Mouse (Mus musculus): Measurements from ENCODE around the gene Eif1ad. TPM values are rescaled to one million over a fixed set of nuclear protein-coding genes. Genes with fewer than 3 reads are reported as not detected.

The Eif1ad gene
- polyA plus RNA-seq (2015; fragmentation: Nextera tagmentation; extraction: Ambion mirVana) = 48.6 and 55.1 TPM in 2 replicates

DNA sequence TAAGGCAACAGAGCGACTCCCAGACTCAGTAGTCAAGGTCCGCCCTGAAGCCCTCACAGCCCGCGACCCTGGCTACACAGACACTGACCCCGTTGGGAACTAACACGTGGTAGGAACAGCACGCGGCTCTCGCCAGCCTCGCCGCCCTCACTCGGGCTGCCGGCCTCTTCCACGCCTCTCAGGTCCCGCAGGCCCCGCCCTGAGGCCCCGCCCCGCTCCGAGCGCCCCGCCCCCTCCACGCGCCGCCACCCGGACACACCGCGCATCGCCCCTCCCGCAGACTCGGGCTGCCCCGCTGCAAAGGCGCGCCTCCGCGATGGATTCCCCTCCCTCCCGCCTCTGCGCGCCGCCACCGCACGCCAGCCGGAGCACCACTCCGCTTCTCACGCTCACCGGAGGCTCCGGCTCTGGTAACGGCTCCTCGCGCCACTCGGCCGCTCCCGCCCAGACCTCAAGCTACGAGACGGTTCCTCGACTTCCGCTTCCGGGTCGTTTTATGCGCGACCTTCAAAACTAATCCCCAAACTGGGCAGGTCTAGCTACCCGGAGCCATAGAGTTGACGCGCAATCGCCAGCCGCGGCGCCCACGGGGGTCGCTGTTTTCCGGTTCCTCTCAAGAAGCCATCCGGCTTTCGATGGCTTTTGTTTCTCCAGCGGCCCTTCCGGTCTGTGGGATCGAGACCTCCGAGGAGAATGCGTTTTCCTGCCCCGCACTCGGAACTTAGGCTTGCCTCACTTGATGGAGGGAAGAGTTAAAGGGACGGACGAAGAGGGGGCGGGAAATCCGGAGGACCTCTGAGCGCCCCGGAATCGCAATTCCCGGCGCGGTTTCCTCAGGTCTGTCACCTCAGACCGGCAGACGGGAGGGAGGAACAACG, at the start of gene Eif1ad:
Gene Eif1ad (plus strand): TSS at position 567 of the 878 bp plus-strand sequence.
- Histone ChIP-seq H3K9ac (peak within 1 kb of the TSS; percentile 86), H3K36me3 (peaks cover 45% of the 10 kb centered on the region), H3K4me1 (peaks cover 24% of the 10 kb centered on the region), H3K4me3 (replicated peaks) (peak within 1 kb of the TSS; percentile 95), H3K27me3 (no peaks in the 10 kb centered on the region), H3K27ac (replicated peaks) (peak within 1 kb of the TSS; percentile 98), H3K9me3 (replicated peaks) (no peaks in the 10 kb centered on the region), H3K4me2 (replicated peaks) (peak within 1 kb of the TSS; percentile 90)
- peak; percentile 93 for ATAC-seq (ENCODE audit: insufficient number of reproducible peaks, low FRiP score, low TSS enrichment, low read depth)
- WGBS = under 1% methylated on average over 92 of the region's 92 CpGs

DNA sequence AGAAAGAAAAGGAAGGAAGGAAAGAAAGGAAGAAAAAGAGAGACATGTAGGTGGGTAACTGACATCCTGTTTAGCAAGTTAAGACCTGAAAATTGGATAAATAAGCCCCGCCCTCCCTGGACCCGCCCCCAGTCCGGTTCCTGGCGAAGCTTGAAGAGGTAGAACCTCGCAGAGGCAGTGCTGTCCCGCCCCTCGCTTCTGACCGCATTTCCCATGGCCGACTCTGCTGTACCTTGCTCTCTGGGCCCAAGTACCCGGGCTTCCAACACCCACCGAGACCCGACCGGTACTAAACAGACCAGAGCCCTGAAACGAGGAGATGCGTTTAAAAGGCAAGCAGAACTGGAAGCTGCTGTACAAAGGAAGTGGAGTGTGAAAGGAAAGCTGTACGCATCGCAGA, 42.7 kb upstream of the Eif1ad start:
- Histone ChIP-seq H3K4me1 (no peaks in the 10 kb centered on the region), H3K36me3 (no peaks in the 10 kb centered on the region), H3K27me3 (no peaks in the 10 kb centered on the region), H3K27ac (replicated peaks) (no peak overlapping the region), H3K4me2 (replicated peaks) (no peak overlapping the region), H3K4me3 (replicated peaks) (no peak overlapping the region), H3K9ac (no peak overlapping the region), H3K9me3 (replicated peaks) (no peaks in the 10 kb centered on the region)
- WGBS = 51% methylated on average over 17 of the region's 17 CpGs
- no peak for ATAC-seq (ENCODE audit: insufficient number of reproducible peaks, low FRiP score, low TSS enrichment, low read depth)

DNA sequence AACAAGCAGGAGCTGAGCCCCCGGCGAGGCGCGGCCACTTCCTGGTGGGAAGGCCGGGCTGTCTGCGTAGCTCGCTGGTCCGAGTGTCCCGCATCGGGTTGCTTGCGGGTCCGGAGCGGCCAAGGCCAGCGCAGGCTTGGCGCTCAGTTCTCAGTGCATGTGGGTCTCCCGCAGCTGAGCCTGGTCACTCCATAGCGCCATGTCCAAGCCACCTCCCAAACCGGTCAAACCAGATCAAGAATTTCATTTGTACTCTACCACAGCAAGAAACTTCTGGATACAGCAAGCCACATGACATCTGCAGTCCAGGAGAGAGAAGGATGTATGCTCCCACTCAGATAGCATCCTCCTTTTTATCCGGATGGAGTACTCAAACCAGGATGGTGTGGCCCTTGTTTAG, 38.6 kb upstream of the Eif1ad start:
- Histone ChIP-seq H3K9ac (no peak overlapping the region), H3K4me2 (replicated peaks) (no peak overlapping the region), H3K4me3 (replicated peaks) (no peak overlapping the region), H3K36me3 (no peaks in the 10 kb centered on the region), H3K4me1 (no peaks in the 10 kb centered on the region), H3K27me3 (no peaks in the 10 kb centered on the region), H3K9me3 (replicated peaks) (no peaks in the 10 kb centered on the region), H3K27ac (replicated peaks) (no peak overlapping the region)
- no peak for ATAC-seq (ENCODE audit: insufficient number of reproducible peaks, low FRiP score, low TSS enrichment, low read depth)
- WGBS = 66% methylated on average over 19 of the region's 19 CpGs

DNA sequence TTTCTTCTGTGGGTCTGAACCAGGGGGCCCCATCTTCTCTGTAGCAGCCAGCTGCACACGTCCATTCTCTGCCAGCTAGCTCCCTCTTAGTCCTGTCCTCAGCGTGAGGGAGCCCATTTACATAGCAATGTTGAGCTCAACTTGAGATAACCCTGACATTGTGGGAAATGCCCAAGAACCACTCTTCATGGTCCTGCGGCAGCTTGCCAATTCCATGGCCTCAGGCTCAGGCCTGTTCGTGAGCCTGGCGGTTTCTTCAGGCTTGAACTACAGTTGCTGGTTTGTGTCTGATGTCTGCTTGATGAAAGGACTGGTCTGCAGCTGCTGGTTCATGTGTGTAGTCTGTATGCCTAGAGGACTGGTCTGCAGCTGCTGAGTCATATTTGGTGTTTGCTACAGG, 31.8 kb upstream of the Eif1ad start:
- Histone ChIP-seq H3K4me1 (no peaks in the 10 kb centered on the region), H3K4me3 (replicated peaks) (no peak overlapping the region), H3K4me2 (replicated peaks) (no peak overlapping the region), H3K9me3 (replicated peaks) (no peaks in the 10 kb centered on the region), H3K27ac (replicated peaks) (no peak overlapping the region), H3K9ac (no peak overlapping the region), H3K36me3 (no peaks in the 10 kb centered on the region), H3K27me3 (no peaks in the 10 kb centered on the region)
- WGBS = 53% methylated on average over 5 of the region's 5 CpGs
- no peak for ATAC-seq (ENCODE audit: insufficient number of reproducible peaks, low FRiP score, low TSS enrichment, low read depth)

DNA sequence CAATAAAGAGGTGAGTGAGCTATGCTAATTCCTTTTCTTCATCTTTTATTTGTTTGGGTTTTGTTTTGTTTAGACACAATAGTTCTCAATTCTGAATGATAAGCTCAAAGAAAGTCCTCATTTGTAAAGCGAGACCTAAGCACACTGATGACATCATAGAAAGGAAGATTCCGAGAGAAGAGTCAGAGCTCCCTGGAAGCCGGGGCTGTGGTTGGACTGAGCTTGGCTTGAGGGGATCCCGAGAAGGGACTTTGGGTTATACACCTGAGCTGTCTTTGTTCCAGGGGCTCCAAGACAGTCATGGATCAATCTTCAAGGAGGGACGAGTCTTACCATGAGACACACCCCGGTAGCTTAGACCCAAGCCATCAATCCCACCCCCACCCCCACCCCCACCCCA, 31.1 kb upstream of the Eif1ad start, which contains the start of gene Catsper1:
Gene Catsper1 (plus strand): TSS at position 301 of the 400 bp plus-strand sequence.
- WGBS = 90% methylated on average over 6 of the region's 6 CpGs
- no peaks in the 10 kb centered on the region for H3K9me3 ChIP-seq (replicated peaks)
- no peak within 1 kb of the TSS for H3K4me2 ChIP-seq (replicated peaks)
- no peaks in the 10 kb centered on the region for H3K4me1 ChIP-seq
- H3K27ac ChIP-seq (replicated peaks) = no peak within 1 kb of the TSS
- H3K9ac ChIP-seq = no peak within 1 kb of the TSS
- H3K27me3 ChIP-seq = no peaks in the 10 kb centered on the region
- ATAC-seq (ENCODE audit: insufficient number of reproducible peaks, low FRiP score, low TSS enrichment, low read depth) = no peak
- H3K4me3 ChIP-seq (replicated peaks) = no peak within 1 kb of the TSS
- no peaks in the 10 kb centered on the region for H3K36me3 ChIP-seq

DNA sequence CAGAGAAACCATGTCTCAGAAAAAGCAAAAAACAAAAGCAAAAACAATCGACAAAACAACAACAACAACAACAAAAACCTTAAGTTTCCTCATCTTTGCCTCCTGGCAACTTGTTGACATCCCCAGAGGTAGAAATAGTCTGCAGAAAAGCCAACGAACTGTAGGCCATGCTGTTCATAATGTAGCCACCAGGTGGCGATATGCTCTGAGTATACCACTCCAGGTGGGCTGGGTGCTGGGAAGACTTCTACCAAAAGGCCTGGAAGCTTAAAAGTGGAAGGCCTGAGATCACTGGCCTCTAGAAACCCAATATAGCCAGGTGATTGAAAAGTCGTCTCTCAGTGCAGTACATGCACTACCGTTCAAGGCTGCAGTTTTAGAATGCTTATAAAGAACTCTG, 28.6 kb upstream of the Eif1ad start:
- Histone ChIP-seq H3K4me1 (no peaks in the 10 kb centered on the region), H3K36me3 (no peaks in the 10 kb centered on the region), H3K27ac (replicated peaks) (no peak overlapping the region), H3K27me3 (no peaks in the 10 kb centered on the region), H3K4me3 (replicated peaks) (no peak overlapping the region), H3K9me3 (replicated peaks) (no peaks in the 10 kb centered on the region), H3K9ac (no peak overlapping the region), H3K4me2 (replicated peaks) (no peak overlapping the region)
- WGBS = 16% methylated on average over 5 of the region's 5 CpGs
- no peak for ATAC-seq (ENCODE audit: insufficient number of reproducible peaks, low FRiP score, low TSS enrichment, low read depth)

DNA sequence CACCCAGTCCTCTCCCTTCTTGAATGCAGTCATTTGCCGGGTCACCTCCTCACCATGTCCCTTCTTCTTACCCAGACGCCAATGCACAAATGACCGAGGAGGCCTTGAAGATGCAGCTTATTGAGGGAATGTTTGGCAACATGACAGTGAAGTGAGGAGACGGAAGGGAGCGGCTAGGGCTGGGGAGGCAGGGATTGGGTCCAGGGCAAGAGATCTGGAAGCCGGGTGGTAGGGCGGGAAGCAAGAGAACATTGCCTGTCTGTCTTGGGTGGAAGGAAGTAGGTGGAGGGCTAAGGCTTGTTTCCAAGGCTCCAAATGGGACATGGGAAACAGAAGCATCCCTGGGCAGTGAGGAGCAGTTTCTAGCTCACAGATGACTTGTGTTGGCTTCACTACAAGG, 25.2 kb upstream of the Eif1ad start:
- Histone ChIP-seq H3K9ac (no peak overlapping the region), H3K27me3 (no peaks in the 10 kb centered on the region), H3K4me2 (replicated peaks) (no peak overlapping the region), H3K4me3 (replicated peaks) (no peak overlapping the region), H3K4me1 (no peaks in the 10 kb centered on the region), H3K27ac (replicated peaks) (no peak overlapping the region), H3K9me3 (replicated peaks) (no peaks in the 10 kb centered on the region), H3K36me3 (no peaks in the 10 kb centered on the region)
- no peak for ATAC-seq (ENCODE audit: insufficient number of reproducible peaks, low FRiP score, low TSS enrichment, low read depth)
- whole genome bisulfite sequencing = 90% methylated on average over 7 of the region's 7 CpGs

DNA sequence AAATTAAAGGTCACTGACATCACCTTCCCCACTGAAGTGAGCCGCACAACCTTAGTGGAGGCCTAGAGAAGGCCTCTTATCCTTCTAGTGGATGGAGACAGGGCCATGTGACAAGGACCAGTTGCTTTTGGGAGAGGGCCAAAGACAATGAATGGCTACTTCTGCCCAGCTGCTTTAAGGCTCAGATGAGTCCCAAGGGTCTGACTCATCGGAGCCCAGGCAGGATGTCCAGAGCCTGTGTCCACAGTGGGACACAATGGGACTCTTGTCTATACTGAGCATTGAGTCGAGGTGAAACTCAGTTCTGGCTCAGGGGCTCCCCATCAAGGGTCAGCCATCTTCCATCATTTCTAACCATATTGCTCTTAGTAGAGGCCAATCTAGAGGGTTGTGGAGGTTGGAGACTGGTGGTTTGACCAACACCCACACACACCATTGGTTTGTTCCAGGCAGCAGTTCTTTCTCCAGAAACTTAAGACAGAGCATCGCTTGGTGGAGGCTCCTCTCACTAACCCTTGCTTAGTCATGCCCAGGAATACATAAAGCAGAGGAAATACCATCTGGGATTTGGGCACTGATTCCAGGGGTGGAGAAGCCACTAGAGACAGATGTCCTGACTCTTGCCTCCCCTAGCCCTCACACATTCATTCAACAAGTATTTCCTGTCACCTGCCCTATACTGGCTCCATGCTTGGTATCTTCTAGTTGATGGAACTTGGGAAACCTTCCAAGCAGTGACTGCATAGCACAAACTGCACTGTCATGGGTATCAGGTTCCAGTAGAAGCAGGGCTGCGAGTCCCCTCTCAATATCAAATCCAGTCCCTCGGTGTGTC, 21.0 kb upstream of the Eif1ad start:
- Histone ChIP-seq H3K4me3 (replicated peaks) (no peak overlapping the region), H3K9ac (no peak overlapping the region), H3K4me1 (peaks cover 7% of the 10 kb centered on the region), H3K27ac (replicated peaks) (no peak overlapping the region), H3K9me3 (replicated peaks) (no peaks in the 10 kb centered on the region), H3K27me3 (no peaks in the 10 kb centered on the region), H3K4me2 (replicated peaks) (no peak overlapping the region), H3K36me3 (no peaks in the 10 kb centered on the region)
- no peak for ATAC-seq (ENCODE audit: insufficient number of reproducible peaks, low FRiP score, low TSS enrichment, low read depth)
- WGBS = 66% methylated on average over 6 of the region's 6 CpGs

DNA sequence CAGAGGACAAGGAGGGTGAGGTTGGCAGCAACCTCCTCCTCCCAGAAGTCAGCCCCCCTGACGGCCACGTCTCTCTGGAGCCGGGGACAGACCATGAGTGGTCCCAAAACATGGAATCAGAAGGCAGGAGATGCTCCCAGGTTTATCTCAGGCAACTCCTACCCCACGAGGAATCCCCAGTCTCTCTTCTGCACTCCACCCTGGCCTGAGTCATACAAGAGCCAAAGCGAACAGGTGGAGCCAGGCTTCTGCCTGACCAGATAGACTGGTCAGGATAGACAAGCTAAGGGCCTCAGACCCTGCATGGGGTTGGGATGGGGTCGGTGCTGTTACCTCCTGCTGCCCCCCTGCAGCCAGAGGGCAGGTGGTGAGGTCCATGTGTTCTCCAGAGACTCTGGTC, 18.5 kb upstream of the Eif1ad start:
- peak; percentile 17; the same call in 1 of the 2 replicates for ATAC-seq (ENCODE audit: insufficient number of reproducible peaks, low FRiP score, low TSS enrichment, low read depth)
- Histone ChIP-seq H3K4me2 (replicated peaks) (no peak overlapping the region), H3K27me3 (no peaks in the 10 kb centered on the region; the same call in 1 of the 2 replicates), H3K9ac (no peak overlapping the region), H3K36me3 (no peaks in the 10 kb centered on the region), H3K9me3 (replicated peaks) (no peaks in the 10 kb centered on the region), H3K27ac (replicated peaks) (no peak overlapping the region), H3K4me1 (peaks cover 7% of the 10 kb centered on the region), H3K4me3 (replicated peaks) (no peak overlapping the region)
- WGBS = 66% methylated on average over 6 of the region's 6 CpGs

DNA sequence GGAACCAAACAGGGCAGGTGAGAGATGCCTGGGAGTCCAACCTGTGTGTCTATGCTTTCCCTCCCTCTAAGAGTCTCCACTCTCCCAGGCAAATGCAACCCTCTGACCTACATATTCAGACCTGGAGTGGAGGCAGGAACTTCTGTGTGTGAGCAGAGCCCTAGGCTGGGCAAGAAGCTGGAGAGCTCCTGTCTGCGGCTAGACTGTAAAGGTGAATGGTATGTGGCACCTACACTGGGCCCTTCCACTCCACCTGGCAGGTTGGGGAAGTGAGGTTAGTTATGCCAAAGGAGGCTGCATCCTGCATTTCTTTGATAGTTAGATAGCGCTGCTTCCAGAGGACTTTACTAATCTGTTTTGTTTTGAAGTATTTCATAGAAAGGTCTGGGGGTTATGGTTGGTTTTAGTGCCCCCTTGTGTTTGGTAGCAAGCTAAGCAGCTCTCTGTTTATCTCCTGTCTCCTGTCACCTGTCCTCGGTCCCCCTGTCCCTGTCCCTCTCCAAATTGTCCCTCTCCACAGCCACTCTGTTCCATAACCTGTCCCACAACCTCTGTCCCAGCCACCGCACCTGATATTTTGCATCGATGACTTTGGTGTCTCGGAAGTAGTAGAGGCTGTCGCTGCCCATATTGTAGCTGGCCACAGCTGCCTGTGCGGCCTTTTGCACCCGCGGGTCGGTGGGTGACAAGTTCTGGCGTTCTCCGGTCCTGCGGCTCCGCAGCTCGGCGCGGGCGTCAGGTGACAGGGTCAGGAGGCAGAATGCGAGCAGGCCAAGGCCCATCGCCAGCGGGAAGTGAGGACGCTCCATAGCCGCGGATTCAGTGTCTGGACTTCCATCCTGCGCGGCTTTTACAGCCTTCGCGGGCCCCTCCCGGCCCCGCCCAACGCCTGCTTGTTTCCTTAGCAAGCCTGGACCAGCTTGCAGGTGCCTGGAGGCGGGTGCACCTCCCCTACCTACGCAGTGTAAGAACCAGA, 17.7 kb upstream of the Eif1ad start:
- peaks cover 7% of the 10 kb centered on the region for H3K4me1 ChIP-seq
- no peaks in the 10 kb centered on the region for H3K36me3 ChIP-seq
- H3K4me2 ChIP-seq (replicated peaks) = peak overlapping the region; percentile 65
- H3K9me3 ChIP-seq (replicated peaks) = no peaks in the 10 kb centered on the region
- 4% methylated on average over 34 of the region's 34 CpGs for WGBS
- no peaks in the 10 kb centered on the region; the same call in 1 of the 2 replicates for H3K27me3 ChIP-seq
- no peak overlapping the region for H3K27ac ChIP-seq (replicated peaks)
- H3K4me3 ChIP-seq (replicated peaks) = peak overlapping the region; percentile 37
- ATAC-seq (ENCODE audit: insufficient number of reproducible peaks, low FRiP score, low TSS enrichment, low read depth) = peak; percentile 35; the same call in 1 of the 2 replicates
- no peak overlapping the region for H3K9ac ChIP-seq
